Mouse (Mus musculus) mouse trophoblast stem cell (cell line): ENCODE data around the gene Gm20388.
"Not testable (repeated sequence)": the region's sequence is repeated elsewhere in the genome, so short reads cannot be mapped to it uniquely, and the experiment has no call there.

Experiments used
- in situ Hi-C, 2 experiments: fragments of 300-500 bp; cut with MseI, MboI; formaldehyde crosslinking; loops; 2 replicates in 1 of 2; 3 replicates in 1 of 2; pipeline ENCODE4 v1.15.1; 2025

Gm20388 gene

GRCm38 (mm10) chr8:120697154-120697978 lies 786.7 kb downstream of the Gm20388 start:
- in situ Hi-C loops = loop anchor here in 1 of 2 experiments (25.0 kb wide), 1 partner anchor 390 kb away; the partner anchor contains the start of gene Foxf1

GRCm38 (mm10) chr8:120697979-120698272 lies 787.3 kb downstream of the Gm20388 start:
- in situ Hi-C loops = loop anchor here in 1 of 2 experiments (25.0 kb wide), 1 partner anchor 389 kb away; the partner anchor contains the start of gene Foxf1

- in situ Hi-C loops = loop anchor here in 1 of 2 experiments (25.0 kb wide), 1 partner anchor 389 kb away; the partner anchor contains the start of gene Foxf1
Measured at GRCm38 (mm10) chr8:120698426-120698825, 787.8 kb downstream of the Gm20388 start.

- in situ Hi-C loops = loop anchor here in 1 of 2 experiments (25.0 kb wide), 1 partner anchor 388 kb away; the partner anchor contains the start of gene Foxf1
Measured at GRCm38 (mm10) chr8:120699079-120699478, 788.4 kb downstream of the Gm20388 start.

- in situ Hi-C loops = loop anchor here in 1 of 2 experiments (25.0 kb wide), 1 partner anchor 388 kb away; the partner anchor contains the start of gene Foxf1
Measured at GRCm38 (mm10) chr8:120699565-120699964, 788.9 kb downstream of the Gm20388 start.

GRCm38 (mm10) chr8:120700053-120700452 lies 789.4 kb downstream of the Gm20388 start:
- in situ Hi-C loops = loop anchor here in 1 of 2 experiments (5.0 kb wide), 1 partner anchor 82 kb away; no protein-coding TSS in a partner anchor

- in situ Hi-C loops = loop anchor here in 1 of 2 experiments (5.0 kb wide), 1 partner anchor 80 kb away; no protein-coding TSS in a partner anchor
Measured at GRCm38 (mm10) chr8:120701758-120702465, 791.3 kb downstream of the Gm20388 start.

GRCm38 (mm10) chr8:120704203-120704602 lies 793.6 kb downstream of the Gm20388 start:
- in situ Hi-C loops = loop anchor here in 1 of 2 experiments (5.0 kb wide), 1 partner anchor 78 kb away; no protein-coding TSS in a partner anchor

- in situ Hi-C loops = no loop called here
Measured at GRCm38 (mm10) chr8:120705163-120705562, 794.5 kb downstream of the Gm20388 start.

- in situ Hi-C loops = no loop called here
Measured at GRCm38 (mm10) chr8:120706193-120706592, 795.6 kb downstream of the Gm20388 start.

- in situ Hi-C loops = no loop called here
Measured at GRCm38 (mm10) chr8:120709176-120709575, 798.5 kb downstream of the Gm20388 start.

GRCm38 (mm10) chr8:120715200-120715599 lies 804.6 kb downstream of the Gm20388 start:
- in situ Hi-C loops = no loop called here

GRCm38 (mm10) chr8:120715996-120716680 lies 805.5 kb downstream of the Gm20388 start:
- in situ Hi-C loops = no loop called here

GRCm38 (mm10) chr8:120719586-120720236 lies 809.1 kb downstream of the Gm20388 start:
- in situ Hi-C loops = no loop called here

GRCm38 (mm10) chr8:120723025-120723424 lies 812.4 kb downstream of the Gm20388 start:
- in situ Hi-C loops = no loop called here

- in situ Hi-C loops = not testable (repeated sequence)
Measured at GRCm38 (mm10) chr8:120724096-120724495, 813.5 kb downstream of the Gm20388 start.

- in situ Hi-C loops = no loop called here
Measured at GRCm38 (mm10) chr8:120724816-120725575, 814.4 kb downstream of the Gm20388 start.

GRCm38 (mm10) chr8:120725576-120725950 lies 814.9 kb downstream of the Gm20388 start:
- in situ Hi-C loops = no loop called here

- in situ Hi-C loops = no loop called here
Measured at GRCm38 (mm10) chr8:120726051-120726450, 815.4 kb downstream of the Gm20388 start.

GRCm38 (mm10) chr8:120728488-120729160 lies 818.0 kb downstream of the Gm20388 start:
- in situ Hi-C loops = no loop called here
